Mouse (Mus musculus): Measurements from ENCODE around the gene Zfp512b.

DNA sequence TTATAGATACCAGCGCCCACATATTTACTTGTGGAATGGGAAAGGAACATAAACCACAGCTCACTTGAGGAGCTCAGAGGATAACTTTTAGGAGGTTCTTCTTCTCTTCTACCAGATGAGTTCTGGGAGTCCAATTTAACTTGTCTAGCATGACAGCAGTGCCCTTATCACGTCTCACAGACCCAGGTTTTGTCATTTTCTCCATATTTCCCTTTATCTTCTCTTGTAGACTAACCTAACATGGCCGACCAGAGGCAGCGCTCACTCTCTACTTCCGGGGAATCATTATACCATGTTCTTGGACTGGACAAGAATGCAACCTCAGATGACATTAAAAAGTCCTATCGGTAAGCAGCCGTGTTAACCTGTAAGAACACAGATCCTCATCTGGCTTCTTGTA, 46.5 kb downstream of the Zfp512b start:
- TF ChIP-seq POLR2A (IDR thresholded peaks at IDR 0.05; ENCODE audit: insufficient read depth, low read depth, low read length): no peak
- no peak for TF ChIP-seq CTCF (IDR thresholded peaks at IDR 0.05)
